Mouse (Mus musculus): ENCODE results near the gene Pi16.
A peak's percentile ranks its signal among the peaks of the same experiment; 100 is the strongest.
"Not testable (repeated sequence)": the region's sequence is repeated elsewhere in the genome, so short reads cannot be mapped to it uniquely, and the experiment has no call there.

The Pi16 gene

DNA sequence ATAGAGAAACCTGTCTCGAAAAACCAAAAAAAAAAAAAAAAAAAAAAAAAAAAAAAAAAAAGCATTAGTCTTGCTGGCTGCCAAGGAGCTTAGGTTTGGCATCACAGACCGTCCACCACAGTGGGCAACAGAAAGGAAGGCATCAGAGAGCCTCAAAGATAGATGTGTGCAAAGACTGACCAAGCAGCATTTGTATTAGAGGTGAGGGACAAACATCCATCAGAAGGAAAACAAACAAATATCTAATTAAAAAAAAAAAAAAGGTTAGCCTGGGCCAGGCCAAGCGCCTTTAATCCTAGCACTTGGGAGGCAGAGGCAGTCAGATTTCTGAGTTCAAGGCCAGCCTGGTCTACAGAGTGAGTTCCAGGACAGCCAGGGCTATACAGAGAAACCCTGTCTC is at the start of gene Pi16:
Gene Pi16, plus strand, starts transcription at position 301 of the 400 bp plus-strand sequence.
- not testable (repeated sequence) for DNase-seq (ENCODE audit: low spot score)

DNA sequence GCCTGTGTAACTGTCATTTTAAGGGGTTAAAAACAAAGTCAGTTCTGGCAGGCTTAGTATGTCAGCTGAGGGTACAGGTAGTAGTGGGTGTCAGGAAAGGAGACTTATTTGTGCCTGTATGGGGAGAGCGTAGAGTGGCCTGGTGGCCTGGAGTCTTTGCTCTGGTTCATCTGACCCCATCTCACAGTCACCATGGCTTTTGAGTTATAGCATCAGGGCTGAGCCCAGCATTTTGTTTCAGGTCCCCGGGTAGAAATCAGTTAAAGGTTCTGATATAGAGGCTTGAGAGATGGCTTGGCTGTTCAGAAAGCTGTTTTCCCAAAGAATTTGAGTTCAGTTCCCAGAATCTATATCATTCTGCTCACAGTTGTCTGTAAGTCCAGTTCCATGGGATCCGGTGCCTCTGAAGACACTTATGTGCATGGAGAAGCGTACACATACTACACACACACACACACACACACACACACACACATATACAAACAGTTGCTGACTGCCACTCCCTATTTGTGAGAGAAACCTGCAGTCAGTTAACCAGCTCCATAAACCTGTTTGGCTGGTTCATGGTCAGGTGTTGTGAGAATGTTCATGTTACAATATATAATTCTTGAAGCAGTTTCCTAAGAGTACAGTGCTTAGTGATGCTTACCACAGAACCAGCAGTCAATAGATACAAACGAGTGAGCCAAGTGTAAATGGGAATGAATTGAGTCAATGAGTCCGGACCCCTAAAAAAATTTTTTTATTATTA is 49.4 kb upstream of the Pi16 start:
- DNase-seq (ENCODE audit: low spot score): no peak

DNA sequence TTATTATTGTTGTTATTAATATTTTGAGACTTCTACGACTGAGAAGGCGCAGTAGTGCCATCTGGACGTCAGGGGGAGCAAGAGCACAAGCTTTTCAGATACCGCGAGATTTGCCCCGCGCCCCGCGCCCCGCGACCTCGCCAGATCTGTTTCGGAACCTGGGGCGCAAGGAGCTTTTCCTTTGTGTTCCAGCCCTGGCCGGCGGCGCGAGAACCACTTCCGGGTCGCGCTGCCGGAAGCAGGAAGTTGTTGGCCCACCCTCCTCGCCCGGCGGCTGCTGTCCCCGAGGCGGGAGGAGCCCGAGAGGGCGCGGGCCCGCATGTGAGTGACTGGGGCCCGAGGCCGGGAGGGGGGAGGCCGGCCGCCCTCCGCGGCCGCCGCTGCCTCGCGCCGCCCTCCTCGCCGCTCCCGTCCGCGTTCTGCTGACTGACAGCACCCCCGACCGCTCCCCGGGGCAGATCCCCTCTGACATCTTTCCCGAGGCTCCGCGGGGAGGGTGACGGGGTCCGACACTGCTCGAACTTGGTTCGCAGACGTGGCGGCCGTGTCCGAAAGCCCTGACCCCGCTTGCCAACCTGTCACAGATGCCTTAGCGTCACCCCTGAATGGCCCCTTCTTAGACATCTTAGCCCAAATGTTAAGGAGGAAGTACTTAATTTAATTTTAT is 48.7 kb upstream of the Pi16 start, which contains the start of gene BC004004:
Gene BC004004, plus strand, starts transcription at position 107 of the 667 bp plus-strand sequence.
- peak; percentile 87 for DNase-seq (ENCODE audit: low spot score)

DNA sequence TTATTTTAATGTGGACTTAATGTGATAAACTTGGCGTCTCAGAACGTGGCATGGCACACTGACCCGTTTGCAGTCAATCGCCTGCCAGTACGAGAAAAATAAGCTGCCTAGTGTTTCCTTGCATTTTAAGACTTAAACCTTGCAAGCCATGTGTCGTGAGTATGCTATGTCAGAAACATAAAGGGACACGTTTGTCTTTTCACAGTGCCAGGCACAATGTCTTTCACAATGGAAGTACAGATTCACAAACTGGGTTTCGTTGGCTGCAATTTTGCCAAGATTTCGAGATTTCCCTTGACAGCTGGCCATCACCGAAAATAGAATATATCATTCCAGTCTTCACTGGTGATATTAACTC is 48.2 kb upstream of the Pi16 start:
- DNase-seq (ENCODE audit: low spot score): no peak

DNA sequence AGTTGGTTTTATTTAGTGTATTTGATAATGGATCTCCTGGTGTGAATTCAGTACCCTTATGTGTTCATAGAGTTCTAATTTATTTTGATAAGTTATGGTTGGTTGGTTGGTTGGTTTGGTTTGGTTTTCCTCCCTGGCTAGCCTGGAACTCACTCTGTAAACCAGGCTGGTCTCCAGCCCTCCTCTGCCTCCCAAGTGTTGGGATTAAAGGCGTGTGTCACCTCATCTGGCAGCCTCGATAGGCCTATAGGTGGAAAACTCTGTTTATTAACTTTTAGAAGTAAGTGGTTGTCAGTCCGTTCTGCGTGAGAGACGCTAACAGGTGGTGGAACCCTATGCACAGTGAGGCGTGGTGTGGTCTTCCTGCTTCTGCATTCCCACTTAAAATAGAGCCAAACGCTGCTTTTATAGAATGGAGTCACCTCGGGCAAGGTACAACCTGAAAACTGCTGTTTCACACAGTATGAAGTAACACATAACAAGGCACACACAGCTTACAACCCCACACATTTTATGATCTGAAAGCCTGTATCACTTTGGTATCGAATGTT is 47.3 kb upstream of the Pi16 start:
- no peak for DNase-seq (ENCODE audit: low spot score)

DNA sequence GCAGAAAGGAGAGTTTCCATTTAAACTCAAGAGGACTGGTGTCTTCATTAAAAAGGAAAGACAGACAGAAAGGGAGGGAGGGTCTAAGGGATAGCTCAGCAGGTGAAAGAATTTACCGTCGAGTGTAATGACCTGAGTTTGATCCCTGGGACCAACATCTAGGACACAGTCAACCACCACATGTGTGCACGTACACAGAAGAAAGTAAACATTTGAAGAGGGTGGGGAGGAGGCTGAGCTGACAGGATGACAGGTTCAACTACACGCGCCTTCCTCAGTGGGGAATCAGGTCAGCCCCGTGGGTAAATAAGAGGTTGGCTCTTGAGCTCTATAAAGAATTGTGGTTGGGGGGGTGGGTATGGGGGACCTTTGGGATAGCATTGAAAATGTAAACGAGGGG is 44.3 kb upstream of the Pi16 start:
- no peak for DNase-seq (ENCODE audit: low spot score)

DNA sequence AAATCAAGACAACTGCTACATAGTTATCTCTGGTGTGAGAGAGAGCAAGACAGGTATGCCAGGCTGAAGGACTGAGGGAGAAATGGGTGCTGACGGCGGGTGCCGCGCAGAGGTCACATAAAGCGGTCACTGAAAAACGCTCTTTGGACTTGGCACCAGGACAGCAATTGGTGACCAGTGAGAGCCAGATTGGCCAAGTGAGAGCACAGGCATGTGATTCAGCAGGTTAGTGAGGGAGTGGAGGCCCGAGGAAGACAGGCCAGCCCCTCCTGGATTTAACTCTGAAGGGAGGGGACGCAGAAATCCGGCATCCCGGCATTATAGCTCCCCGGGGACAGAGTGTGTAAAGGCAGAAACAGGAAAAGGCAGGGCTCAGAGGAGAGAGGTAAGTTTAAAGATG is 43.6 kb upstream of the Pi16 start:
- DNase-seq (ENCODE audit: low spot score): no peak

DNA sequence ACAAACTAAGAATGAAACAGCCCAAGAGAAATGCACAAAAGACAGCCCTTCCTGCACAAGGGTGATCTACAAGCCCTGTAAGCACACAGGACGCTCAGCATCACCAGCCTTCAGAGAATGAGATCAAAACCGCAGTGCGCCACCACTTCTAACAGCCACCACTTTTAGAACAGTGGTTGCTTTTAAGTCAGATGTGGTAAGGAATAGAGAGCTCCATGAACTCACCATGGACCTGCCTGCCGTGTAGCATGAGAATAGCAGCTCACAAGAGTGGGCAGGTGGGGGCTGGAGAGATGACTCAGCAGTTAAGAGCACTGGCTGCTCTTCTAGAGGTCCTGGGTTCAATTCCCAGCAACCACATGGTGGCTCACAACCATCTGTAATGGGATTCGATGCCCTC is 37.1 kb upstream of the Pi16 start:
- no peak for DNase-seq (ENCODE audit: low spot score)

DNA sequence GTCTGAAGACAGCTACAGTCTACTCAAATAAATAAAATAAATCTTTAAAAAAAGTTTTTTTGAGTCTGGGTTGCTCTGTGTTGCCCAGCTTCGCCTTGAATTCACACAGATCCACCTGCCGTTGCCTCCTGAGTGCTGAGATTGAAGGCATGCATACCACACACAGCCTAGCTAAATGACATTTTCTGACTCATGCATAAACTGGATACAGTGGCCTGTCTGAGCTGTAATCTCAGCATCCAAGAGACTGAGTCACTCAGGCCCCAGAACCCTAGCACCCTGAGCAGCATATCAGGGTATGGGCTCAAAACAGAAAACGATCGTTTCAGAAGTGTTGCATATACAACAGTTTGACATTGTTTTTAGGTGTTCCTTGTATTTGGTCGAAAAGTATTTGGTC is 35.9 kb upstream of the Pi16 start:
- no peak for DNase-seq (ENCODE audit: low spot score)

DNA sequence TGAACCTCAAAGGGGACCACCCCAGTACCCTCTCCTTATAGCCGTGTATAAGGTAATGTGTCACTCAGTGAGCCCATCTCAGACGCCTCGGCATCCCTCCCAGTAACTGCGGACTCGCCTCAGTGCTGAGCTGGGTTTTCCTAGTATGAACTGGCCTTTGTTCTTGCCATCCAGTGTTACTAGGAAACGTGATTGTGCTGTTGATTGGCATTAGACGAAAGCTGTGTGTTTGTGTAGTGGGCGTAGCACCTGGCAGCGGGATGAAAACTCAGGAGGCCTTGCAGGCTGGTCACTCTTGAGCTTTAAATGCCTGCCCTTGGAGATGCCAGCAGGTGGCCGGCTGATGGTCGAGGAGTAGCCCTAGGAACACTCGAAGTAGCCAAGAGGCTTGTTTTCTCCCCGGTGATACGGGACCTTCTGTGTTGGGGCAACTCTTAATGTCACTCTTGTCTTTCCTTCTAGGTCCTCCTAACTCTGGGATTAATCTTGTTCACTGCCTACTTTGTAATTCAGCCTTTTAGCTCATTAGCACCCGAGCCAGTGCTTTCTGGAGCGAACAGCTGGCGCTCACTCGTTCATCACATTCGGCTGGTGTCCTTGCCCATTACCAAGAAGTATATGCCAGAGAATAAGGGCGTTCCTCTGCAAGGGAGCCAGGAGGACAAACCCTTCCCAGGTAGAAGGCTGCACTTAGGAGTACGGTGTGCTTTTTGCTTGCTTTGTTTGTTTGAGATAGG is 35.1 kb upstream of the Pi16 start:
- no peak for DNase-seq (ENCODE audit: low spot score)

DNA sequence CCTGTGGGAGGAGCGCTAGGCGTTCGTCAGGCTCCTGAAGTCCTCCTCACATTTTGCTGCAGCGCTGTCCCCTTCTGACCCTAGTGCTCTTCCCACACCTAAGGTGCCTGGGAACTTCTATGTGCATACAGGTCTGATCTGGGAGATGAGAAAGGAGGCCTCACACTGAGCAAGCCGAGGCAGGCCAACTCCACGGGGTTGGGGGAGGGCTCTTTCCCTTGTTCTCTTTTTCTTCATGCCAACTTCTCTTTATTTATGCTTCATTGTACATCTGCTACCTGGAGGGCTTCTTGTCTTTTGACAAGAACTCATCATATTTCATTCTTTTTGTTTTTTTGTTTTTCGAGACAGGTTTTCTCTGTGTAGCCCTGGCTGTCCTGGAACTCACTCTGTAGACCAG is 25.7 kb upstream of the Pi16 start:
- DNase-seq (ENCODE audit: low spot score): no peak

DNA sequence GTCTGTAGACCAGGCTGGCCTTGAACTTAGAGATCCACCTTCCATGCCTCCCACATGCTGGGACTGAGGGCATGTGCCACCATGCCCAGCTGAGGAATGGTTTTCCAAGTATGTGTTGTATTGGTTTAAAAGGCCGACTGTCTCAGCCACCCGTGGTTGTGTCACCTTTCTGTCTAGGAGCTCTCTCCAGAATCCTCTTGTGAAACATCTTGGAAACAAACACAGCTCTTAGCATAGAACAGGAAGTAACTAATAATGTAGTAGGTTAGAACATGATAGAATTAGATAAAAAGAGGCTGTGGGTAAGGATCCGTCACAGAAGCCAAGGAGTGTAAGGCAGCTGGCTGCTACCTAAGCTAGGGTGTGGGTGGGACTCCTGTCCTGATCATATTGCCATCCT is 24.5 kb upstream of the Pi16 start:
- no peak for DNase-seq (ENCODE audit: low spot score)

DNA sequence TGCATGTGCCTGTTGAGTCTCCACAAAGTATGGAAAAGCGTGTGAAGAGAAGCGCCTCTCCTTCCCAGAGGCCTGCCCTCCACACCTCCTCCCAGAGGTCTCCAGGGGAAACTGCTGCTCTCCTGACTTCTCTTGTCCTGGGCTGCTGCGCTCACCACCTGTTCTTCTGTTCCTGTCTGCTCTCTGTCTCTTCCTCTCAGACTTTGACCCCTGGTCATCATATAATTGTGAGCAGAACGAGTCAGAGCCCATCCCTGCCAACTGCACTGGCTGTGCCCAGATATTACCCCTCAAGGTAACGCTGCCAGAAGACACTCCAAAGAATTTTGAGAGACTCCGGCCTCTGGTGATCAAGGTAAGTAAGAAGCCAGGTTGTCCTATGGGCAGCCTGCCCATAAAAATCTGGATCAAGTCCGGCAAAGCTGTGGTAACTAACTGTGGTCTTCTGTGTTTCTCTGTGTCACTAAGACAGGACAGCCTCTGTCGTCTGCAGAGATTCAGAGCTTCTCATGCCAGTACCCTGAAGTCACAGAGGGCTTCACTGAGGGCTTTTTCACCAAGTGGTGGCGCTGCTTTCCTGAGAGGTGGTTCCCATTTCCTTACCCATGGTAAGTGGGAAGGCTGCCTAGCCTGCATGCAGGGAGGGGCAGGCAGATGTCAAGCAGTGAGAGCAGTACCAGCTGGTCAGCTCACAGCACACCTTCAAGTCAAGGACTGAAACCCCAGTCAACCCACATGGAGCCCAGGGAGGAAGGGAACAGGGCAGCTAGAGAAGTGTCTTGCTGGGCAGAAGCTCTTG is 23.5 kb upstream of the Pi16 start:
- DNase-seq (ENCODE audit: low spot score): no peak

DNA sequence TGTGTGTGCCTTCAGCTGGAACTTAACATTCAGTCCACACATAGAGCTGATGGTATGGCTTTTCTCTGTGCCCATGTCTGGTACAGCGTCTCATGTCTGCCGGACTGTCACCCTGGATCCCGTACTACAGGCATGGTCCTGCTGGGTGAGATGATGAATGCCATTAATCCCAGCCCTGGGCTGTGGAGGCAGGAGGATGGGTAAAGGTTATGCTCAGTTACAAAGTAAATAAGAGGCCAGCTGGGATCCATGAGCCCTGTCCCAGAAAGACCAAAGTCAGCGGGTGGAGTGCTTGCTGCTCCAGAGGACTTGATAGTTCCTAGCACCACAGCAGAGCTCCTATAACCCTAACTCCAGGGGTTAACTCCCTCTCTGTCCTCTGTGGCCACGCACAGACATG is 21.6 kb upstream of the Pi16 start:
- DNase-seq (ENCODE audit: low spot score): no peak

DNA sequence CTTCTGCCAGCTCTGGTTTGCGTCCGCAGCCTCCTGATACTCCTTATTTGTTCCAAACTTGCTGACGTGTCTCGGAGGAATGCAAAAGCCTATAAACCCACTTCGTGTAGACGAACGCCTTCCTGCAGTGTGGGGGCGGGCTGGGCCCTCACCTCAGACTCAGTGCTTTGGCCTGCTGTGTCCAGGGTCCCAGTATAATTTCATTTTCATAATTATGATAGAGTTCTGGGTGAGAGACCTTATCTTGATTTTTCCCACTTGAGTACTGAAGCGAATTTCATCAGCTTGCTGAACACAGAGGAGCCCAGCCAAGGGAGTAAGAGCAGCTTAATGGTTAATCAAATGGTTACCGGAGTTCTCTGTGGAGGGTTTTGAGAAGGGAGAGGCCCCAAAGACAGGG is 20.2 kb upstream of the Pi16 start:
- no peak for DNase-seq (ENCODE audit: low spot score)

DNA sequence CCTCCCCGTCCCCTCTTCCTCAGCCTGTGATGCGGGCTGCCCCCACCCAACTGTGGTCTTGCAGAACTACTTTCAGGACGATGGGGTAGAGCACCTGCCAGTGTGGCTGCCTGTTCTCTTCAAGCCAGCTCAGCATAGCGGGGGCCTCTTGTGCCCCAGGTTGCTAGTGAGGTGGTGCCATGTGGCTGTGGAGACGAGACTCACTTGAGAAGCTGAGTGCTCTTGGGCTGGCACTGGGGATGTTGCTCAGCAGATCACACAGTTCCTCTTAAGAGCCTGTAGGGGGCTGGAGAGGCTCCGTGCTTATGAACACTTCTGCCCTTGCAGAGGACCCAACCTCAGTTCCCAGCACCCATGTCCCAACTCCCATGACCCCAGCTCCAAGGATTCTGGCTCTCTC is 19.7 kb upstream of the Pi16 start:
- no peak for DNase-seq (ENCODE audit: low spot score)

DNA sequence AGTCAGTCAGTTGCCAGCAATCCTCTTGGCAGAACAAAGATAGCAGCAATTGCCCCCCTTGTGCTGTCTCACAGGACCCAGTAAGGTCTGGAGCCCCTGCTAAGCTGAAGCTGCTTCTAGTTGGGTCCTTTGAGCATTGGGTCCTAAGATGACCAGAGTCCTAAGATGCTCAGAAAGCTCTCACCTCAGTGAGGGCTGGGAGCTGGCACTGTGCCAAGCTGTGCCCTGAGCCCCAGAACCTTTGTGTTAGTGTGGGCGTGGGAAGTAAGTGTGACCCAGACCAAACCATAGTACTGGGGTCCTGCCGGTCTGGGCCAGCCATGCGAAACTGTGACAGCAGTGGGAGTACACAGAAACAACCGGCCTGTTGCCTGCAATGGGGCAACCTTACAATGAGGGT is 18.2 kb upstream of the Pi16 start:
- DNase-seq (ENCODE audit: low spot score): no peak

DNA sequence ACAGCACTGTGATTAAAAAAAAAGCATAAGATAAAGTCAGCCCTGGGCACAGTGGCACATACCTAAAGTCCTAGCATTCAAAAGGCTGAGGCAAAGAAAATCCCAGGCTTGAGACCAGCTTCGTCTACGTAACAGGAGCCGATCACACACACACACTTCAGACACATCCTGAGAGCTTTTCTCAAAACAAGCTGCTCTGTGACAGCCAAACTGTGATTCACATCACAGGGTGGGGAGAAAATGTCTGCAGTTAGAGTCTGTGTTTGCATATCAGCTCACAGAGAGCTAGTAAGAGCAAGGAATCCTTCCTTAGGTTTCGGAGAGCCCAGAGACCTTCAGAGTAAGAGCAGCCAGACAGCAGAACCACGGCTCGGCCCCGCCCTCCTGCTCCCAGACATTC is 16.6 kb upstream of the Pi16 start:
- no peak for DNase-seq (ENCODE audit: low spot score)

DNA sequence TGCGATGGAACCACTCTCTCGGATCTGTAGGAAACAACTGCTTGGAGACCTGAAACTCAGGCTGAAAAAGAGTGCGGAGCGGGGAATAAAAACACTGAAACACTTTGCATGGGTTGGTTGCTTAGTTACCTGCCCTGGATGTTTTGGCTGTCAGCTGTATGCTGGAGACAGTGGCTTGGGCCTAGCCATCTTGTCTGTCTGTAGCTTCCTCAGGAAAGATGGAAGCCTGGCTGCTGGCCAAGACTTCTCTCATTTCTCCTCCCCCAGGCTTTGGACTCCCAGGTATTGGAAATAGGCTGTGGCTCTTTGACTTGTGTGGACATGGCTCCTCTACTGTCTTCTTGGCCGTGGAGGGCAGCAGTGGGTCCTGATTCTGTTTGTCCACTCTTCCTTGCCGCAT is 16.1 kb upstream of the Pi16 start:
- DNase-seq (ENCODE audit: low spot score): no peak

DNA sequence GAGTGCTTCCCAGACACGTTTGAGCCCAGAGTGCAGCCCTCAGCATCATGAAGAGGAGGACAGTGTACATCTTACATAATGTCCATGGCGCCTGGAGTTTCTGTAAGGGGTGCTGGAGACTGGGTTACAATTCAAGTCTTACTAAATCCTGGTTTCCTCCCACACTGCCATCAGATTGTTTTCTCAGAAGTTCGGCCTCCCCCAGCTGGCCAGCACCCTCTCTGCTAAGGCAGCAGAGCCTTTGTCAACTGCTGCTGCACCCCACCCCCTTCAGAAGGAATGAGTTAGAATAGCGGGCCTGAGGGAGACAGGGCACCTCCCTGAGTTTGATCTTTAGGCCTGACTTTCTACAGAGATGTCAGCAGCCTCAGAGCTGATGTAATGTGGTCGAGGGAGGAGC is 15.3 kb upstream of the Pi16 start:
- DNase-seq (ENCODE audit: low spot score): no peak

DNA sequence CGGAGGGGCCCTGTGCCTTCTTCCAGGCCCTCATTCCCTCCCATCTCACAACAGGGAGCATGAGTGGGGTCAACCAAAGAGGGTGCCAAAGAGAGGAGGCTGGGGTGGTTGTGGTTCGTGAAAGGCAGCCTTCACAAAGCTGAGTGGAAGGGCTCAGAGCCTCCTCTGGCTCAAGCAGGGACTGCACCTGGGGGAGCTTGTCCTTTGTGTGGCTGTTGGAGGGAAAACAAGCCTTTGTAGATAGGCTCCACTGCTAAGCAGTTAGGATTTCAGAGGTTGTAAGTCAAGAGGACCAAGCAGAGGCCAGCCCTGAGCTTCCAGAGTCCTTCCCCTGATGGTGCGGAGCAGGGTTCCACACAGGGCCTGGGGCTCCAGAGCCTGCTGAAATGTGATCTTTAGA is 14.4 kb upstream of the Pi16 start:
- no peak for DNase-seq (ENCODE audit: low spot score)

DNA sequence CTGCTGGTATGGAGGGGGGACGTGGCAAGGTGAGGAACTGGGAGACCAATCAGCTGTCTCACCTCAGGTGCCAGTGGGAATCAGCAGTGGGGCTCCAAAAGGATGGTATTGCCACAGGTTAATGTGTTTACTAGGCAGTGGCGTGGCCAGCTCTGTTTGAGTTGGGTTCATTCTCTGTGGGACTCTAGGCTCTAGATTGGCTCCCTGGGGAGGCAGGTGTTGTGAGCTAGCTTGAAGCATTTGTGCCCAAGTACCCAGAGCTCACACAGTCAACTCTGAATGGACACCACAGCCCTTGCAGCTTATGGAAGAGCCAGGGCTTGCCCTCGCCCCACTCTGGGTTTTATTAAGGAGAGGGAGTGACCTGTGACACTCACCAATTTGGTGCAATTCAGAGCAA is 13.6 kb upstream of the Pi16 start:
- DNase-seq (ENCODE audit: low spot score): no peak

All from ovary, postnatal 10 days (tissue).